Mouse (Mus musculus) ES-Bruce4 (cell line): ENCODE results near the gene Tgm1. TPM values are rescaled to one million over a fixed set of nuclear protein-coding genes. Genes with fewer than 3 reads are reported as not detected.
A peak's percentile ranks its signal among the peaks of the same experiment; 100 is the strongest.

Experiments used
- H3K27ac ChIP-seq: 2 replicates; pipeline ENCODE4 v1.5.1; 2012; ENCODE audit warnings: low read length, inconsistent platforms; ENCODE audit not compliant: insufficient read depth
- H3K27me3 ChIP-seq: 2 replicates; pipeline ENCODE4 v1.6.1; 2012; ENCODE audit warnings: mild to moderate bottlenecking, low read length, inconsistent platforms; ENCODE audit not compliant: control insufficient read depth, poor library complexity, insufficient read depth, severe bottlenecking
- H3K36me3 ChIP-seq: 2 replicates; pipeline ENCODE4 v1.6.1; 2012; ENCODE audit warnings: inconsistent platforms, mild to moderate bottlenecking, low read length, moderate library complexity; ENCODE audit not compliant: control insufficient read depth, poor library complexity, insufficient read depth, severe bottlenecking
- H3K4me1 ChIP-seq: one replicate; pipeline ENCODE4 v1.8.1; 2011; ENCODE audit warnings: low read length; ENCODE audit not compliant: control insufficient read depth, insufficient read depth
- H3K4me3 ChIP-seq: 2 replicates; pipeline ENCODE4 v1.5.1; 2011; ENCODE audit warnings: low read depth, mild to moderate bottlenecking, low read length
- H3K9ac ChIP-seq: 2 replicates; pipeline ENCODE4 v1.6.1; 2012; ENCODE audit warnings: low read depth, mild to moderate bottlenecking, inconsistent platforms; ENCODE audit not compliant: poor library complexity, severe bottlenecking
- H3K9me3 ChIP-seq: replicated peaks from 2 replicates; pipeline ENCODE4 v1.6.1; 2012; ENCODE audit warnings: mild to moderate bottlenecking, low read length, inconsistent platforms; ENCODE audit not compliant: control insufficient read depth, poor library complexity, insufficient read depth, severe bottlenecking
- CTCF ChIP-seq: IDR thresholded peaks from one replicate; pipeline ENCODE4 v1.8.1; 2011; ENCODE audit warnings: low read depth, low read length
- EP300 ChIP-seq: IDR thresholded peaks from 2 replicates; pipeline ENCODE4 v1.6.1; 2011; ENCODE audit warnings: low read depth, low read length; ENCODE audit not compliant: insufficient read depth
- POLR2A ChIP-seq: IDR thresholded peaks from one replicate; pipeline ENCODE4 v1.8.1; 2011; ENCODE audit warnings: low read length; ENCODE audit not compliant: insufficient read depth
- polyA plus RNA-seq: library from polyadenylated mRNA; stranded (reverse); fragments of >200 nt; gene quantifications from 2 replicates; pipeline ENCODE4 v1.2.4, GENCODE M21; 2011; ENCODE audit warnings: low read depth; ENCODE audit not compliant: missing spikeins, insufficient read depth, insufficient read length

Tgm1 gene
- polyA plus RNA-seq, 1 experiment, result 24.3 TPM

DNA sequence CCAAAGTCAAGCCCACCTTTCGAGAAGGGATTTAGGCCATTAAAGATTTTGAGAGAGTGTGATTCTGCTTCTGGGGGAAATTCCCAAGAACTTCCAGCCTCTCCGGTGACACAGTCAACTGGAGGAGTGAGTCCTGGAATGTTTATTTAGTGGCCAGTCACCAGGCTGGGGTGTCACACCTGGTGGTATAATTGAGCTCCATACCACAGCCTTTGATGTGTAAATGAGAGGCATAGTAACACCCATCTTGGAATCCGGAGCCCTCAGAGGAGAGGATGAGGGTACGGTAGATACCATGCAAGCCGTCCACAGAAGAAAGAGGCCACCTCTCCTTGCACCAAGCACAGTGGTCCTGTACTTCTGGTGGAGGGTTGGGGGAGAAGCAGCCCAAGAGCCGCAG lies 11.0 kb downstream of the Tgm1 start:
- H3K9ac ChIP-seq, result no peak overlapping the region
- H3K27me3 ChIP-seq, result no peaks in the 10 kb centered on the region
- no peaks in the 10 kb centered on the region for H3K4me1 ChIP-seq
- peaks cover 3% of the 10 kb centered on the region; the same call in 1 of the 2 replicates for H3K36me3 ChIP-seq
- no peaks in the 10 kb centered on the region for H3K9me3 ChIP-seq
- no peak overlapping the region for H3K4me3 ChIP-seq
- no peak overlapping the region for H3K27ac ChIP-seq
- TF ChIP-seq CTCF (no peak), EP300 (no peak), POLR2A (no peak)

DNA sequence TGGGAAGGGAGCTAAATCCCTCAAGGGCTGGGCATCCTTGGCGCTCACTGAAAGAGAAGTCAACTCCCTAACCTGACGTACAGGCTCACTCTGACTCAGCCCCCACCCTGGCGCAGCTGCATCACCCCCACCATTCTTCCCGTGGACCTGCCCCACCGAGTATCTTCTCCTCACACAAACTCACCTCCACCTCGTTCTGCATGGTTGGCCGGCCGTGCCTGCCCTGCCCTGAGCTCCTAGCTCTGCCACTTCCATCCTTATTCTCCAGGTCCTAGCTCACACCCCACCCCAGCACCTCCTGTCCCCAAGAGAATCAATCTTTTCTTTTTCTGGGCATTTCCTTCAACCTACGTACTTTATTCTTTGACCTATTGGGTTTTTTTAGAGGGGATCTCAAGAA lies 12.6 kb downstream of the Tgm1 start:
- Histone ChIP-seq H3K9me3 (no peaks in the 10 kb centered on the region), H3K27me3 (no peaks in the 10 kb centered on the region), H3K27ac (no peak overlapping the region), H3K9ac (no peak overlapping the region), H3K4me3 (no peak overlapping the region), H3K4me1 (no peaks in the 10 kb centered on the region), H3K36me3 (peaks cover 3% of the 10 kb centered on the region; the same call in 1 of the 2 replicates)
- TF ChIP-seq EP300, result no peak
- TF ChIP-seq POLR2A, result no peak
- TF ChIP-seq CTCF, result no peak

GRCm38 (mm10) chr14:55697226-55697625 lies 16.5 kb downstream of the Tgm1 start:
- Histone ChIP-seq H3K27me3 (no peaks in the 10 kb centered on the region), H3K27ac (no peak overlapping the region), H3K9ac (no peak overlapping the region), H3K9me3 (peaks cover 2% of the 10 kb centered on the region; the same call in 1 of the 2 replicates), H3K4me1 (no peaks in the 10 kb centered on the region), H3K36me3 (no peaks in the 10 kb centered on the region), H3K4me3 (no peak overlapping the region)
- TF ChIP-seq EP300 (no peak), POLR2A (no peak), CTCF (no peak)

- TF ChIP-seq CTCF (no peak), EP300 (no peak), POLR2A (no peak)
- H3K36me3 ChIP-seq, result no peaks in the 10 kb centered on the region
- no peak overlapping the region for H3K27ac ChIP-seq
- H3K4me3 ChIP-seq, result no peak overlapping the region
- H3K27me3 ChIP-seq, result no peaks in the 10 kb centered on the region
- H3K9ac ChIP-seq, result no peak overlapping the region
- H3K9me3 ChIP-seq, result peaks cover 2% of the 10 kb centered on the region; the same call in 1 of the 2 replicates
- no peaks in the 10 kb centered on the region for H3K4me1 ChIP-seq
Observed at GRCm38 (mm10) chr14:55689433-55689832, 24.3 kb downstream of the Tgm1 start.

- TF ChIP-seq POLR2A (no peak), EP300 (no peak), CTCF (no peak)
Observed at GRCm38 (mm10) chr14:55682118-55682493, 31.6 kb downstream of the Tgm1 start.

DNA sequence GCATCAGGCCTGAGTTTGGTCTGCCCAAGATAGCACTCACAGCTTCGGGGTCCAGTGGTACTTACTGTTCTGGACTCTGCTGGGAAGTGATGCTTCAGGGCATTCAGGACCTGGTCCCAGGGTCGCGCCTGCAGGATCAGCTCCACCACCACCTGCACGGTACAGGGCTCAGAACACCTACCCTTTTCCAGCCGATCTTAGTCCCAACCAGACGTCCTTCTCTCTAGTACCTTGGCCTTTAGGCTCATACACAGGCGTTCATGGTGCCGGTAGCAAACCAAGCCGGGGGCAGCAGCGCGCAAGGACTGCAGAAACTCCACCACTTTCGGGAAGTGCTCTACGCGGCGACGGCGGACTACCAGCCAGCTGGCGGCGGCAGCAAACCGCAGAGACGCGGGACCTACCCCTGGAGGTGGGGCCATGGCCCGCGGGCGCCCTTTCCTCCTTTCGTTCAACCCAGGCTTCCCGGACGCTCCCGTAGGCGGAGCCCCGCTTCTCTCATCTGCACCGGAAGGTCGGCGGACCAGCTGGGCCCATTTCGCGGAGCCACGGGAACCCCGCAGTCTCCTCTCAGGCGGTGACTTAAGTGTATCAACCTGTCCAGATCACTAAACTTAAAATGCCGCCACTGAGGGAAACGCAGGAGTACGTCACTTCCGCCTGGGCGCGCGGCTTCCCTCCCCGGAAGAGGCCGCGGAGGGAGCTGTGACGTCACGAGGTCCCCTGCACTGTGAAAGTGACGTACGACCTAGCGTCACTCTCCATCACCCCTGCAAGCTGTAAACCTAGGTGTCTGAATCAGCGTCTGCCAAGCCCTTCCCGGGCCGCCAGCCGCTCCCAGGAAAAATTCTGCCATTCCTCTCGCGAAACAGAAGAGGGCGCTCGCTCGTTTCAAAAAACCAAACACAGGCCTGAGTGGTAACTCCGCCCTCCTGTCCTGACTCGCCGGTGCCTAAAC lies 32.3 kb downstream of the Tgm1 start, which contains the start of gene Tinf2:
Gene Tinf2, minus strand, starts transcription at position 661 of the 958 bp plus-strand sequence.
- no peaks in the 10 kb centered on the region for H3K4me1 ChIP-seq
- H3K9me3 ChIP-seq, result no peaks in the 10 kb centered on the region
- TF ChIP-seq EP300, result 0 out of 2 replicates have a peak, but pooled peaks have one; percentile 39
- peak; percentile 55 for TF ChIP-seq POLR2A
- TF ChIP-seq CTCF, result peak; percentile 70
- no peaks in the 10 kb centered on the region for H3K27me3 ChIP-seq
- peak within 1 kb of the TSS; percentile 81 for H3K9ac ChIP-seq
- peak within 1 kb of the TSS; percentile 81 for H3K4me3 ChIP-seq
- H3K27ac ChIP-seq, result peak within 1 kb of the TSS; percentile 58
- H3K36me3 ChIP-seq, result peaks cover 38% of the 10 kb centered on the region

More at GRCm38 (mm10) chr14:55682118-55682493, 31.6 kb downstream of the Tgm1 start:
- no peaks in the 10 kb centered on the region for H3K4me1 ChIP-seq
- H3K36me3 ChIP-seq, result peaks cover 31% of the 10 kb centered on the region
- H3K9ac ChIP-seq, result peak overlapping the region; percentile 54
- peak overlapping the region; percentile 81 for H3K4me3 ChIP-seq
- H3K27me3 ChIP-seq, result no peaks in the 10 kb centered on the region
- no peaks in the 10 kb centered on the region for H3K9me3 ChIP-seq
- H3K27ac ChIP-seq, result no peak overlapping the region
